Mouse (Mus musculus) hematopoietic multipotent progenitor cell, adult 10-12 weeks (in vitro differentiated cells): ENCODE measurements around the gene Prickle2. TPM values are rescaled to one million over a fixed set of nuclear protein-coding genes. Genes with fewer than 3 reads are reported as not detected.

ENCODE experiments used
- polyA plus RNA-seq: library from polyadenylated mRNA; stranded (reverse); fragments of >175 nt; gene quantifications from 2 replicates; pipeline ENCODE4 v1.2.3, GENCODE M21; 2012; ENCODE audit warnings: low replicate concordance

The Prickle2 gene
- polyA plus RNA-seq: 0.08 TPM in 1 of 2 replicates, not detected in the other

GRCm38 (mm10) chr6:92706145-92706466 lies at the start of gene Prickle2:
Gene Prickle2, minus strand, starts transcription at chr6:92706155.

Other genes with a start within 250 kb of the Prickle2 start
- gene A730049H05Rik, start 110.3 kb upstream of the Prickle2 start, polyA plus RNA-seq: not detected in 2 replicates
- gene Gm15737, start 163.2 kb upstream of the Prickle2 start, polyA plus RNA-seq: not detected in 2 replicates
- gene Adamts9, start 237.3 kb upstream of the Prickle2 start, polyA plus RNA-seq: 0.35 TPM in 1 of 2 replicates, not detected in the other